Mouse (Mus musculus) liver, embryonic 14.5 days (tissue): ENCODE measurements around the gene Ramp1.

ENCODE experiments used
- CTCF ChIP-seq: IDR thresholded peaks from 2 replicates; pipeline ENCODE4 v1.5.1; 2016; ENCODE audit warnings: antibody characterized with exemption, low read depth, control low read depth
- EP300 ChIP-seq: IDR thresholded peaks from 2 replicates; pipeline ENCODE4 v1.6.1; 2016; ENCODE audit warnings: antibody characterized with exemption, low read depth

- TF ChIP-seq EP300 = no peak
- no peak for TF ChIP-seq CTCF
These were observed 12.6 kb downstream of the Ramp1 start for GRCm38 (mm10) chr1:91192184-91192583.
